In the genomic region with DNA sequence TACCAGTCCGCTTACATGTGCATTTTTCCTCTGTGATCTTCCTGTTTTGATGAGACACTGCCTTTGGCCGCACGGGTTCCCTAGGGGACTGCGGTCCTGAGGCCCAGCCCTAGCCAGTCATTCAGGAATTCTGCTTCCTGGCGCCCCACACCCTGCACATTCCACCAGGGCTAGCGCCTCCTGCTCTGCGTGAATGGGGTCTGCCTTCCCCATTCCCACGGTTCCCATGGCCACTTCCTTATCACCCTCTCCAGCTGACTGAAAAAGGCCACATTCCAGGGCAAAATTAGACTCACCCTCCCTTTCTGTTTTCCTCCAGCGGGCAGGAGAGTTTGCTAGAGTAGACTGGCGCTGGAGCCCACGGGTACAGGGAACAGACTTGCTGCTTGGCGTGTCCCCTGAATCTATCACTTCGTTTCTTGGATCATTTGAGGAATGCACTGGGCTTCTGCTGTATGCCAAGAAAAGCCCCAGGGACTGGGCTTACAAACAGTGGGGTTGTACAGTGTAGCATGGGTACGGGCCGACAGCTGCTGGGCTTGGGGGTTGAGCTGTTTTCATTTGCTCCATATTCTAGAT, we compare ENCODE assay signal across 9 mouse cellular contexts. TPM values are rescaled to one million over a fixed set of nuclear protein-coding genes. Genes with fewer than 3 reads are reported as not detected.
DNase-seq lines count a peak whose midpoint lies in the region; ATAC-seq lines count a peak whose summit lies in the region.
"Had no signal": no experiment of that assay in that cellular context is flagged by ENCODE, and none has a peak within 500 bp of the region (broad histone marks: within the 10 kb centered on the region; RNA-seq: fewer than 3 reads in every experiment).

No protein-coding gene starts in this region.

- no peak overlapping the region for H3K4me3 ChIP-seq in forebrain, embryonic 12.5 days (replicated peaks)
- H3K4me3 ChIP-seq in limb, embryonic 11.5 days (ENCODE audit: low read depth, low read length), result no peak overlapping the region
- H3K4me3 ChIP-seq in midbrain, embryonic 16.5 days (ENCODE audit: low read depth, low read length), result no peak overlapping the region

- no peaks in the 10 kb centered on the region for H3K9me3 ChIP-seq in forebrain, embryonic 12.5 days
- H3K9me3 ChIP-seq in limb, embryonic 11.5 days (ENCODE audit: control insufficient read depth, low read length), result no peaks in the 10 kb centered on the region
- no peaks in the 10 kb centered on the region for H3K9me3 ChIP-seq in midbrain, embryonic 16.5 days (replicated peaks; ENCODE audit: control insufficient read depth, low read length, poor library complexity, severe bottlenecking)
- H3K9me3 ChIP-seq: G1E had no signal

- peak overlapping the region; percentile 26; the same call in 1 of the 2 replicates for H3K27ac ChIP-seq in forebrain, embryonic 12.5 days
- H3K27ac ChIP-seq in limb, embryonic 11.5 days (replicated peaks; ENCODE audit: low read depth, low read length), result no peak overlapping the region
- peak overlapping the region; percentile 58 for H3K27ac ChIP-seq in midbrain, embryonic 16.5 days (ENCODE audit: low read length)

- WGBS in forebrain, embryonic 12.5 days, result 79% methylated on average over 15 of the region's 15 CpGs
- WGBS in limb, embryonic 11.5 days, result 81% methylated on average over 15 of the region's 15 CpGs
- 58% methylated on average over 15 of the region's 15 CpGs for WGBS in midbrain, embryonic 16.5 days

- peak; percentile 71 for DNase-seq in left cerebral cortex, postnatal 4 days
- no peak for DNase-seq in left cerebral cortex, adult 9 months (ENCODE audit: low spot score in 2 of 2)
- peak; percentile 90 for DNase-seq in heart, postnatal 25 days (ENCODE audit: low spot score)
- DNase-seq in limb, embryonic 11.5 days (ENCODE audit: low spot score), result peak; percentile 27
- DNase-seq in layer of hippocampus, adult 9-11 months, result no peak
- no peak for DNase-seq in B cell, adult 2 months

- intact Hi-C loops in left cerebral cortex, postnatal 4 days (cut with DNase I), result no loop called here
- intact Hi-C loops in heart, postnatal 25 days (cut with DNase I), result loop anchor here (5.0 kb wide), 2 partner anchors 53 to 77 kb away; no protein-coding TSS in a partner anchor

- no peak overlapping the region for H3K4me2 ChIP-seq in forebrain, embryonic 12.5 days
- no peak overlapping the region for H3K4me2 ChIP-seq in limb, embryonic 11.5 days (ENCODE audit: low read depth, severe bottlenecking)
- H3K4me2 ChIP-seq in midbrain, embryonic 16.5 days (ENCODE audit: low read length), result no peak overlapping the region

- no peaks in the 10 kb centered on the region for H3K27me3 ChIP-seq in forebrain, embryonic 12.5 days
- no peaks in the 10 kb centered on the region for H3K27me3 ChIP-seq in limb, embryonic 11.5 days (ENCODE audit: control insufficient read depth, insufficient read depth, low read length)
- no peaks in the 10 kb centered on the region for H3K27me3 ChIP-seq in midbrain, embryonic 16.5 days (ENCODE audit: control insufficient read depth, insufficient read depth, low read depth, low read length)

- no peak overlapping the region for H3K9ac ChIP-seq in forebrain, embryonic 12.5 days
- H3K9ac ChIP-seq in limb, embryonic 11.5 days (ENCODE audit: low read length), result no peak overlapping the region
- H3K9ac ChIP-seq in midbrain, embryonic 16.5 days (ENCODE audit: low read depth, low read length), result no peak overlapping the region

- no peak for ATAC-seq in forebrain, embryonic 12.5 days (ENCODE audit: low FRiP score)
- no peak for ATAC-seq in limb, embryonic 11.5 days (ENCODE audit: insufficient number of reproducible peaks, low FRiP score, low TSS enrichment, low read depth)
- peak; percentile 71; the same call in 1 of the 2 replicates for ATAC-seq in midbrain, embryonic 16.5 days

- peaks cover 24% of the 10 kb centered on the region for H3K36me3 ChIP-seq in forebrain, embryonic 12.5 days (replicated peaks)
- no peaks in the 10 kb centered on the region for H3K36me3 ChIP-seq in limb, embryonic 11.5 days (ENCODE audit: control insufficient read depth, insufficient read depth, low read length)
- H3K36me3 ChIP-seq in midbrain, embryonic 16.5 days (ENCODE audit: control insufficient read depth, insufficient read depth, low read length), result no peaks in the 10 kb centered on the region; the same call in 1 of the 2 replicates

- peaks cover 16% of the 10 kb centered on the region for H3K4me1 ChIP-seq in forebrain, embryonic 12.5 days
- no peaks in the 10 kb centered on the region for H3K4me1 ChIP-seq in limb, embryonic 11.5 days (ENCODE audit: control insufficient read depth, insufficient read depth, low read length)
- peaks cover 9% of the 10 kb centered on the region for H3K4me1 ChIP-seq in midbrain, embryonic 16.5 days (ENCODE audit: control insufficient read depth, insufficient read depth, low read length)

RNA-seq across cellular contexts. Expression of a gene that starts 22.7 kb away (rescaled TPM):
- 10 to 100 TPM; 17.2 to 18.9 TPM for total RNA-seq in left cerebral cortex, postnatal 4 days (2021)
- polyA plus RNA-seq in forebrain, embryonic 12.5 days (2016; fragmentation: Nextera tagmentation; extraction: Ambion mirVana), result 39.8 and 47.2 TPM in 2 replicates
- 10 to 100 TPM; 44.8 to 66.4 TPM for total RNA-seq in heart, postnatal 25 days (2021)
- polyA plus RNA-seq in limb, embryonic 11.5 days (2014; fragmentation: Nextera tagmentation; extraction: Ambion mirVana), result 22.8 and 26.0 TPM in 2 replicates
- polyA plus RNA-seq in midbrain, embryonic 16.5 days (2015; fragmentation: Nextera tagmentation; extraction: Ambion mirVana), result 33.4 and 35.1 TPM in 2 replicates

RNA-seq across cellular contexts. Expression of a gene that starts 23.4 kb away (rescaled TPM):
- total RNA-seq in left cerebral cortex, postnatal 4 days (2021), result 100 to 1,000 TPM; 180 to 193 TPM
- 99.9 and 105 TPM in 2 replicates for polyA plus RNA-seq in forebrain, embryonic 12.5 days (2016; fragmentation: Nextera tagmentation; extraction: Ambion mirVana)
- total RNA-seq in heart, postnatal 25 days (2021), result 10 to 100 TPM; 54.2 to 58.4 TPM
- polyA plus RNA-seq in limb, embryonic 11.5 days (2014; fragmentation: Nextera tagmentation; extraction: Ambion mirVana), result 134 and 143 TPM in 2 replicates
- polyA plus RNA-seq in midbrain, embryonic 16.5 days (2015; fragmentation: Nextera tagmentation; extraction: Ambion mirVana), result 102 and 103 TPM in 2 replicates

Comparison
In these comparisons a context has a peak if more than half of its experiments do, and no peak if none do; other contexts are left out.
1. DNase-seq: peak in left cerebral cortex, postnatal 4 days (single experiment), heart, postnatal 25 days (single experiment) and limb, embryonic 11.5 days (single experiment); none in left cerebral cortex, adult 9 months (0 of 2), layer of hippocampus, adult 9-11 months (single experiment) and B cell, adult 2 months (0 of 2).